Mouse (Mus musculus): ENCODE results near the gene Chmp2a. TPM values are rescaled to one million over a fixed set of nuclear protein-coding genes. Genes with fewer than 3 reads are reported as not detected.

Chmp2a gene
- total RNA-seq, 2 experiments from 2014 or later: 132 to 156 TPM

DNA sequence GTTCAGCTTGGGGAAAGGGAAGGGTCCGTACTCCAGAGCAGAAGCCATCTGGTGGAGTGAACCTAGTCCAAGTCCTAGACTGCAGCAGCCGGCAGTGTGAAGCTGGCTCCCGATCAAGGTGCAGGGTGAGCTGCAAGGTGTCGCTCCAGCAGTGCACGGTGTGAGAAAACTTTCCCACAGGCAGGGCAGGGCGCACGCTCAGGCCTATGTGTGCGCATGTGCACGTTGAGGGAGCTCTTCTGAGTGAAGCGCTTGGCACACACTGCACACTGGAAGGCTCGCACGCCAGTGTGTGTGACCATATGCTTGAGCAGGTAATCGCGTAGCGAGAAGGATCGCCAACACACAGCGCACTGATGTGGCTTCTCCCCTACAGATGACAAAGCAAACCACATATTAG, 28.6 kb downstream of the Chmp2a start:
- no peak for DNase-seq (ENCODE audit: low spot score in 2 of 2)

DNA sequence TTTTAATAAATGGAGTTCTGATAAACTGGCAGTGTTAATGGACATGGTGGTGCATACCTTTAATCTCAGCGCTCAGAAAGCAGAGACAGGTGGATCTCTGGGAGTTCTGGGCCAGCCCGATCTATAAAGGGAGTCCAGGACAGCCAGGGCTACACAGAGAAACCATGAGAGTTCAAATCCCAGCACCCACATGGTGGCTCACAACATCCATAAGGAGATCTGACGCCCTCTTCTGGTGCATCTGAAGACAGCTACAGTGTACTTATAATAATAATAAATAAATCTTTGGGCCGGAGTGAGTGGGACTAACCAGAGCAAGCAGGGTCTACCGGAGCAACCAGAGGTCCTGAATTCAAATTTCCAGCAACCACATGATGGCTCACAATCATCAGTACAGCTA, 31.2 kb downstream of the Chmp2a start:
- DNase-seq (ENCODE audit: low spot score in 2 of 2): no peak

DNA sequence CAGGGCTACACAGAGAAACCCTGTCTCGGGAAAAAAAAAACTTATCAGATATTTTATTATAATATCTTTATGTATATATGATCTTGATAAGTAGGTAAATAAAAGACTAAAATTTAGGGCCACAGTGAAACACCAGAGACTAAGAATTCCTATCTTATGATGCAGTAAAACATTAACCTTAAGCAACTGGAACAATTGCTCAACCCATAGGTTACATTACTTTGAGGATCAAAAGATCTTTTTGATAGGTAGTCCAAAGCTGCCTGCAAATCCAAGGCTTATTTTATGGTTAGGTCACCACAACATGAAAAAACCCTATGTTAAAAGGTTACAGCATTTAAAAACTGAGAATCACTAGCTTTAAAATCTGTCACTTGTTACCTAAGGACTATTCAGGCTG, 33.0 kb downstream of the Chmp2a start:
- DNase-seq (ENCODE audit: low spot score in 2 of 2): no peak

DNA sequence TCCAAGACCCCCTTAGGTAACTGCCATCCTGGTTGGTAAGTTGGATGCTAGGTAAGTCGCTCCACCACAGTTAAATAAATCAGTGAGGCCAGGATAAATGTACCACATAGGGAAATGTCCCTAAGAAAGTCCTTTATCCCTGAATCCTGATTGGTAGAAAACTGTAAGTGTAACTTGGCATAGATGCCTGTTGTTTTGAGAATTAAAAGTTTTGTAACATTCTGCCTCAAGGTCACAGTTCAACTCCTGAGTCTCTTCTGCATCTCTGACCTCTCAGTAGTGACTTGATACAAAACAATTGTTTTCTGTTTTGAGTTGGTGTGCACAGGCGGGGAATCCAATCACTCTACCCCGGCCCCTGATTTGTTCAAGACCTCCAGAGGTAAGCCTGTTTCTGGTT, 35.8 kb downstream of the Chmp2a start, which contains the start of gene Trim28:
TSS of gene Trim28 (plus strand) at position 264 of the 400 bp plus-strand sequence.
- DNase-seq (ENCODE audit: low spot score in 2 of 2): no peak

DNA sequence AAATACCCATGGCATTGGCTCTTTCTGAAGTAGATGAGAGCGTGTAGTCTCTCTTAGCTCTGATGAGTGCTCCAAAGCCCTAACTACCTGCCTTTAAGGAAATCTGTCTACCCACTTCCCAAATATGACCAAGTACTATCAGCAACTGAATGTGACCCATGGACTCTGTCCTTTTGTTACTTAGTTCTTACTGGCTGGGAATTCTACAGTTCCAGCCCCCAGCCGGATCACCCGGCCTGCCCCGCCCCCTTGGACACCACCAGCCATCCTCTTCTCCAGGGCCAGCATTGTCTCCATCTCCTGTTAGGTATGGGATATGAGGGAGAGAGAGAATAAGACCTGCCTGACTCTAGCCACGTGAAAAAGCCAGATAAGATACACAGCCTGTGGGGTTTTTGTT, 36.6 kb downstream of the Chmp2a start, which contains the start of gene Slc27a5:
TSS of gene Slc27a5 (minus strand) at position 140 of the 400 bp plus-strand sequence.
- DNase-seq (ENCODE audit: low spot score in 2 of 2): no peak

DNA sequence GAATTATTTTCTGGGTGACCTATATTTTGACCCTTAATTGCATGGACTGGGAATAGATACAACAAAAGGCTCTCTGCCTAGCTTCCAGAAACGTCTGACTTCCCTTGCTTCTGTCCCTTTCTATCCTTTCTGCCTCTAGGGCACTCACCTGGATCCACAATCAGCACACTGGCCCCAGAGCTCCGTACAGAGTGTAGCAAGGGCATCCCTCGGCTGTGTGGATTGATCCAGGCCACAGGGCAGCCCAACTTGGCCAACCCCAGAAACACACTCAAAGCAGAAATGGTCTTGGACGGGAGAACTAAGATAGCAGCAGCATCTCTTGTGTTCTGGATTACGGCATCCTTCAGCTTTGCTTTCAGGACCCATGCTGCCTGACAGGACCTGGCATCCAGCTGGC, 37.4 kb downstream of the Chmp2a start:
- DNase-seq (ENCODE audit: low spot score in 2 of 2): no peak

DNA sequence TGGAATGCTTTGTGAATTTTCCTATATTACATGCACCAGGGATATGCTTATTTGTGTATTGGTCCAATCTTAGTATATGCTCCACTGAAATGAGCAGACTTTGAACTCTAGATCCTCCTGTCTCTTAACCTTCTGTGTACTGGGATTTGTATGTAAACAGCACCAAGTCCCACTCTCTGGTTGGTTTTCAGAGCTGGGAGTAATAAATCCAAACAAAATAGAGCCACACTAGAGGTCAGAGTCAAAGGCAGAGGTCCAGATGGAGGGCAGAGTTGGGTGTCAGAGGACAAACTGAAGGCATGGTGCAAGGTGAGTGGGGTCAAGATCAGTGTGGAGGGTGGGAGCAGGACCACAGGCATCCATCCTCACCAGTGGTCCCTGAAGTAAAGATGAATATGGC, 38.7 kb downstream of the Chmp2a start:
- no peak for DNase-seq (ENCODE audit: low spot score in 2 of 2)

DNA sequence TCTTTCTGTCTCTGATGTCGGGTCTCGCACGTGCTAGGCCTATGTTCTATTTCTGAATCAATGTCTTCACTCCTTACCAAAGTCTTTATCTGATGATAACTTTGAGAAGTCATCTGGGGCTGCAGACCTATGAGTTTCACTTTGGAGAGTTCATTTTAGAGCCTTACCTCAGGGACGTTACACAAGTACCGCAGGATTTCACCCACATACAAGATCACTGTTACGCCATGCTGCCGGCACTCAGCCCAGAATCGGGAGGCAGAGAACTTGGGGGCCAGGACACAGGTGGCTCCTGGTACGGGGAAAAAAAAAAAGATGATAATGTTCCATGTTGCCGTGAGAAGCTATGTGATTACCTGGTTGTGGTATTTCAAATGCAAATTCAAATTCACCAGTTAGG, 41.5 kb downstream of the Chmp2a start:
- DNase-seq (ENCODE audit: low spot score in 2 of 2): no peak

DNA sequence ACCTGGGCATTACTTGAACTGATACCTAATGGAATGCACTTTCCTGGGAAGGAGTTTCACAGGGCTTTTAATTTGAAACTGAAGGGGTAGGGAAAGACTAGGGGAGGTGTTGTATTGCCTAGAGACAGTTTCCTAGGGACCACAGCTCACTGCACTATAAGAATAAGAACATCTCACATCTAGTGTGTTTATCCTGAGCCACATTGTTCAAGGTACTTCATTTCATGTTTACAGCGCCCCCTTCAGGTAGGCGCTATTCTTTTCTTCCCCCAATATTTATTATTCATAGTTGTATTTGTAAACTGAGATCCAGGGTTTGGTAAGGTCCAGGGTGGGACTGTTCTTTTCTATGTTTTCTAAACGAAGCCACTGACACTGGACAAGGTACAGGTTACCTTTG, 42.4 kb downstream of the Chmp2a start:
- no peak for DNase-seq (ENCODE audit: low spot score in 2 of 2)

DNA sequence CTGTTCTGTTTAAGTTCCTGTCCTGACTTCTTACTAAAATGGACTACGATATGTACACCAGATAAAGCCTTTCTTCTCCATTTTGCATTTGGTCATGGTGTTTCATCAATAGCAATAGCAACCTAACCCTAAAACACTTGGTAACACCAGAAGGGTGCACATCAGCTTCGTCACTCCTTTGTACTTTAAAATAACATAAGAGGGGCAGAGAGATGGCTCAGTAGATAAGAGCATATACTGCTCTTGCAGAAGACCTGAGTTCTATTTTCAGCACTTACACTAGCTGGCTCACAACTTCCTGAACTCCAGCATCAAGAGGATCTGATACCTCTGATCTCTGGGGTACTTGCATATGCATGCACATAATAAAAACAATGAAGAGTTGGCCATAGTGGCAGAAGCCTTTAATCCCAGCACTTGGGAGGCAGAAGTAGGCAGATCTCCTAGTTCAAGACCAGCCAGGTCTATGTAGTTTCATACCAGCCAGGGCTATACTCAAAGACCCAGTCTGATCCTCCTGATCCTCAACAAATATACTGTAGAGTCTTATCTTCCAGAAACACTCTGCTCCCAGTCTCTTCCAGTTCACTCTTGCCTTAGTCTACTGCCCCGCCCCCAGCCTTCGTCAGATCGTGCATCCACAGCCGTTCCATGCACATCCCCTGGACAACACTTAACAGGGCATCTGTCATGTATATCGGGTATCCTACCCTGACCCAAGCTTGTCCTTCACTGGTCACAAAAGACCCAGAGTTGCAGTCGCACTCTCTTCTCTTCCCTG, 47.0 kb downstream of the Chmp2a start:
- DNase-seq (ENCODE audit: low spot score in 2 of 2): no peak

DNA sequence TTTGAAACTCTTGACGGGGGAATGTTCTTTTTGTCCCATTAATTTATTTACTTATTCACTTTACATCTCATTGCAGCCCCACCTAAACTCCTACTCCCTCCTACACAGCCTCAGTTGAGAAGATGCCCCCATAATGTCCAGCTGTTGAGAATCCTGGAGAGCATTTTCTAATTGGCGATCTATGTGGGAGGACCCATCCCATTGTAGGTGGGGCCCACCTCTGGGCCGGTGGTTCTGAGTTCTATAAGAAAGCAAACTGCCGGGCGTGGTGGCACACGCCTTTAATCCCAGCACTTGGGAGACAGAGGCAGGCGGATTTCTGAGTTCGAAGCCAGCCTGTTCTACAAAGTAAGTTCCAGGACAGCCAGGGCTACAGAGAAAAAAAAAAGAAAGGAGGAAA, 47.7 kb downstream of the Chmp2a start:
- no peak for DNase-seq (ENCODE audit: low spot score in 2 of 2)

DNA sequence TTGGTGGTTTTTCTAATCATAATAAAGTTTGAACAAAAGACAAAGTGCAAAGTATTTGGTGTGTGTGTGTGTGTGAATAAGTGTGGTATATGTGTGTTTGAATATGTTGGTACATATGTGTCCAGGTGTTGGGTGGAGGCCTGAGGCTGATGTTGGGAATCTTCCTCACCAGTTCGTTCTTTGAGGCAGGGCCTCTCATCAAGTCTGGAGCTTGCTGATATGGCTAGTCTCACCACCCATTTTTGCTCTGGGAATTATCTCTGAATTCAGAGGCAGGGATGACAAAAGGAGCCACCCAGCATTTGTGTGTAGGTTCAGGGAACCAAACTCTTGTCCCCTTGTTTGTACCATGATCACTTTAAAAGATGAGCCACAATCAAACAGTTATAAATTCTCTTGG, 48.9 kb downstream of the Chmp2a start:
- no peak for DNase-seq (ENCODE audit: low spot score in 2 of 2)

Other genes with a start within 250 kb of the Chmp2a start
- 10 to 100 TPM; 21.2 to 22.8 TPM for gene Zscan18, start 231.2 kb downstream of the Chmp2a start, total RNA-seq (2021)
- gene Zfp329, start 215.9 kb downstream of the Chmp2a start, total RNA-seq (2021): 10 to 100 TPM; 20.7 to 25.6 TPM
- 10 to 100 TPM; 14.7 to 16.2 TPM for gene Zfp110, start 200.0 kb downstream of the Chmp2a start, total RNA-seq (2021)
- 1 to 10 TPM; 6.2 to 7.4 TPM for gene Zfp128, start 153.6 kb downstream of the Chmp2a start, total RNA-seq (2021)
- gene Zscan22, start 137.0 kb downstream of the Chmp2a start, total RNA-seq (2021): 10 to 100 TPM; 15.7 to 16.2 TPM
- gene Rps5, start 112.5 kb downstream of the Chmp2a start, total RNA-seq (2021): 100 to 1,000 TPM; 402 to 450 TPM
- under 1 TPM; 0.59 to 0.60 TPM for gene Rnf225, start 107.4 kb downstream of the Chmp2a start, total RNA-seq (2021)
- 1 to 10 TPM; 9.4 to 9.6 TPM for gene Zfp324, start 69.0 kb downstream of the Chmp2a start, total RNA-seq (2021)
- 1 to 10 TPM; 7.9 to 8.1 TPM for gene Zfp446, start 57.0 kb downstream of the Chmp2a start, total RNA-seq (2021)
- under 1 TPM in 1 of 2 experiments, not detected in 1; 0.28 TPM for gene Slc27a5, start 36.6 kb downstream of the Chmp2a start, total RNA-seq (2021)
- 100 to 1,000 TPM; 206 to 207 TPM for gene Trim28, start 35.7 kb downstream of the Chmp2a start, total RNA-seq (2021)
- 10 to 100 TPM; 35.3 to 38.3 TPM for gene Zbtb45, start 24.8 kb downstream of the Chmp2a start, total RNA-seq (2021)
- gene Ube2m, start 3.5 kb upstream of the Chmp2a start, total RNA-seq (2021): 100 to 1,000 TPM; 234 to 240 TPM
- gene Mzf1, start 20.0 kb upstream of the Chmp2a start, total RNA-seq (2021): 10 to 100 TPM in 1 of 2 experiments, 1 to 10 TPM in 1; 9.4 to 10.0 TPM
- not detected for gene Vmn1r85, start 60.4 kb upstream of the Chmp2a start, total RNA-seq (2021)
- not detected for gene Vmn1r86, start 85.1 kb upstream of the Chmp2a start, total RNA-seq (2021)
- gene Vmn1r87, start 105.3 kb upstream of the Chmp2a start, total RNA-seq (2021): not detected
- under 1 TPM; 0.05 to 0.14 TPM for gene Vmn1r88, start 124.8 kb upstream of the Chmp2a start, total RNA-seq (2021)
- gene Vmn1r89, start 178.2 kb upstream of the Chmp2a start, total RNA-seq (2021): not detected
- 1 to 10 TPM; 8.3 to 9.2 TPM for gene Lig1, start 242.5 kb upstream of the Chmp2a start, total RNA-seq (2021)
- 10 to 100 TPM; 16.2 to 17.1 TPM for gene Zswim9, start 243.9 kb upstream of the Chmp2a start, total RNA-seq (2021)

Data from left cerebral cortex, adult 18-20 months (tissue).